Mouse (Mus musculus) kidney, adult 18-20 months (tissue): ENCODE measurements around the gene Coa6.

ENCODE experiments used
- DNase-seq: peaks from one replicate; pipeline ENCODE4 v3.0.0; 2021

Coa6 gene

DNA sequence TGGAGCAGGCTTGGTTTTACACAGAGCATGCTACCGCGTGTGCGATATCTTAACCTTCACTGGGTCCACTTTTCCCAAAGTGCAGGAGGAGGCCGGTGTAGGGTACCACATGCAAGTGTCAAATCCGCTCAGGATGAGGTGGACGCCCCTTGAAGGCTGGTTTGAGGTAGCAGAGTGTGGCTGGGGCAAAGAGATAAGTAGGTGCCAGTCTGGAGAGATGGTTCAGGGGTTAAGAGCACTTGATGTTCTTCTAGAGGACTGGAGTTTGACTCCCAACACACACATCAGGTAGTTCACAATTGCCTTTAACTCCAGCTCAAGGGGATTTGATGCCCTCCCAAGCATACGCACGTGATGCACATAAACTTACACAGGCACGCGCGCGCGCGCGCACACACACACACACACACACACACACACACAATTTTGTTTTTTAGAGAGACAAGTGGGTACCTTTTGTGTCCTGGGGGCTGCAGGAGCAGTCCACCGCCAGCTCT is 51.5 kb downstream of the Coa6 start:
- DNase-seq: no peak

DNA sequence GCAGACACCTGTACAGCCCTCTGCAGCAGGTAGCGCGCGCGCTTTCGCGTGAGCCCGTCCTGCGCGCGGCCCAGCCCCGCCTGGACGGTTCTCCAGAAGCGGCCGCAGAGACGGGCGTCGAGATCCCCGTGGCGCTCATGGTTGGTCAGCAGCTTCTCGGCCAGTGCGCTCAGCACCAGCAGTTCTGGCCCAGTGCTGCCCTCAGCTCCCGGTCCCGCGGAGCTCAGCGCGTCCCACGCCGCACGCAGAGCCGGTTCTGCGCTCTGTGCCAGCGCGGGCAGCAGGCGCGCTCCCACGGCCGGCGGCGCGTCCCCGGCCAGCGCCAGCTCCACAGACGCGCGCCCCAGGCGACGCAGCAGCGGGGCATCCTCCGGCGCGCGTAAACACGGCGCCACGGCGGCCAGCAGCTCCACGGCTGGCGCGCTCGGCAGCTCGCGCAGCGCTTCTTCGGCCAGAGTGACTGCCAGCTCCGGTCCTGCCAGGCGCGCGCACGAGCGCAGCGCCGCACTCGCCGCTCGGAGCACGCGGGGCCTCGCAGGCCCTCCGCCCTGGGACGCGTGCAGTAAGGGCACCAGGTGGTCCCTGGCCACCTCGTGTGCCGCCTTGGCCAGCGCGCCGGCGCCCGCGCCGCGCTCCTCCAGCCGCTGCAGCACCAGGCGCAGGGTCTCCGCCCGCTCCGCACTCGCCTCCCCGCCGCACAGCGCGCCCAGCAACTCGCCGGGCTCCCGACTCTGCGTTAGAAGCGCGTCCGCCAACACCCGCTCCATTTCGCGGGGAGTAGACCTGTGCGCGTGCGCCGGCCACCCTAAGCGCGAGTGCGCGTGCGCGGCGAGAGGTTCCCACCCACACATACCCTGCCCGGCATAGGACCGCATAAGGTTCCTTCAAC is 52.2 kb downstream of the Coa6 start, which contains the start of gene Tarbp1:
TSS of gene Tarbp1 (minus strand) at position 767 of the 889 bp plus-strand sequence.
- peak; percentile 92 for DNase-seq
